Mouse (Mus musculus) left cerebral cortex, postnatal 36 days (tissue): ENCODE results near the gene Tmem259. TPM values are rescaled to one million over a fixed set of nuclear protein-coding genes. Genes with fewer than 3 reads are reported as not detected.

Source experiments
- DNase-seq, 2 experiments: peaks; one replicate each; pipeline ENCODE4 v3.0.0; 2021 to 2022; ENCODE audit warnings: low spot score in 2 of 2, mixed read lengths in 1 of 2
- intact Hi-C: fragments of 180-260 bp; cut with DNase I; formaldehyde crosslinking; loops from one replicate; pipeline ENCODE4 v1.15.1; 2025
- total RNA-seq, 2 experiments: library from RNA; stranded (reverse); gene quantifications; 2 replicates each; pipeline ENCODE4 v1.2.3; 2021

Tmem259 gene
- total RNA-seq, result 100 to 1,000 TPM; 122 TPM

DNA sequence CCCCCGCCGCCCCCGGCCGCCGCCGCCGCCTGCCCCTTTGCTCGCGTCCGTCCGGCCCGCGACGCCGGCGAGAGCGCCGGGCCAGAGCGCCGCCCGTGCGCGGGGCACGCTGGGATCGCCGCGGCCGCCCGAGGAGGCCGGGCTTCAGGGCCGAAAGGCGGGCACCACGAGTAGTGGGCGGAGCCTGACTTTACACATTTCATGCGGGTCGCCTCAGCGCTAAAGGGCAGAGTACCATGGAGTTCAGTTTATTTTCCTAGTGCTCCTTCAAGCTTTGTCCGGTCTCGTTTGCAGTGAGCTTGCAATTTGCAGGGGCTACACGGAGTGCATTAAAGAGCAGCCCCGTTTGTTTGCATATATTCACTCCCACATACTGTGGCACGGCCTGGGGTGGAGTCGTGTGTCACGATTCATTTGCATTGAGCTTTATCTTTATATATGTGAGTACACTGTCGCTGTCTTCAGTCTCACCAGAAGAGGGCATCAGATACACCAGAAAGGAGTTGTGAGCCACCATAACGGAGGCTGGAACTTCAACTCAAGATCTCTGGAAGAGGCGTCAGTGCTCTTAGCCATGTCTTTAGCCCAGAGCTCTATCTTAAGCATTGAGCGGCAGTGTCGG lies at the start of gene Tmem259:
Gene Tmem259 (minus strand): TSS at position 136 of the 622 bp plus-strand sequence.
- intact Hi-C loops, result loop anchor here (1.0 to 2.0 kb wide), 3 partner anchors 54 to 158 kb away; partner anchors contain the start of genes Polr2e and Stk11
- DNase-seq, result peak; percentile 86 to 89

DNA sequence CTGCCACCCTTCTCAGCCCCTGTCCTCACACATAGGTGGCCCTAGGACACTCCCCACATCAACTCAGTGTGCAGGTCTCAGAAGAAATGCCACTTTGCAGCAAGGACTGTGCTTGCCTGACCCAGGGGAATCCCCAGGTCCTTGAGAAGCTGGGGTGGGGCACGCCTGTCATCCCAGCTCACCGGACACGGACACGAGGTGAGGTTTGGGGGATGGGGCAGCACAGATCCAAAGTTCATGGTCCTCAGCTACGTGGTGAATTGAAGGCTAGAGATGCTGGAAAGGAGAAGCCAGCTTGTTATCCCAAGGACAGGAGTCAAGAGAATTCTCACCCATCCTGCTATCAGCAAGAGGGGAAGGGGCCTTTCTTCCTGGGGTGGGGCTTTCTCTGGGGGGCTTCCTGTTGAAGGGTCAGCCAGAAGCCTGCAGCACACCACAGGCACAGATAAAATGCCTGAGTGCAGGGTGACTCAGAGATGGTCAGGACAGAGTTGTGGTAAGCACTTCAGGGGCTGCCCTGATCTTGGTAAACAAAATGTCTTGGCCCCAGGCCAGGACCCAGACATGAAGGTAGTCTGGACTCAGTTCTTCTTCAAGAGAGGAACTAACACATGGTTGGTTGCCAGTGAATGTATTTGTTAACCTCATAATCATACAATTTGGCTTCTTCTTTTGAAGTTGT lies 48.8 kb upstream of the Tmem259 start:
- intact Hi-C loops, result no loop called here

DNA sequence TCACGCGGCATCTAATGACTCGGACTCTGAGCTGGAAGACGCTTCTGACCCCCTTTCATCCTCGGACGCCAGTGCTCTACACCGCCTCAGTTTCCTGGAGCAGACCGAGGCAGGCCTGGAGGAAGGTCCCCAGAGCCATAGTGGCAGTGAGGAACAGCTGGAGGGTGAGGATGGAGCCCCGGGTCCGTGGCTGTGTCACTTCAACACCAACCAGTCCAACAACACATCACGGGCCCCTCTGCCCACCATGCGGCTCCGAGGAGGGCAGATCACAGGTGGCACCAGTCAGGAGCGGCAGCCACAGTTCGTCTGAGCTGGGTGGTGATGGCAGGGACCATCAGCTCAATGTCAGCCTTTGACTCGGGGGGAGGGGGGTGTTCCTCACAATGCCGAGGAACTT lies 46.6 kb upstream of the Tmem259 start:
- DNase-seq, result no peak

More for the DNA sequence above, 48.8 kb upstream of the Tmem259 start:
- DNase-seq, result no peak

DNA sequence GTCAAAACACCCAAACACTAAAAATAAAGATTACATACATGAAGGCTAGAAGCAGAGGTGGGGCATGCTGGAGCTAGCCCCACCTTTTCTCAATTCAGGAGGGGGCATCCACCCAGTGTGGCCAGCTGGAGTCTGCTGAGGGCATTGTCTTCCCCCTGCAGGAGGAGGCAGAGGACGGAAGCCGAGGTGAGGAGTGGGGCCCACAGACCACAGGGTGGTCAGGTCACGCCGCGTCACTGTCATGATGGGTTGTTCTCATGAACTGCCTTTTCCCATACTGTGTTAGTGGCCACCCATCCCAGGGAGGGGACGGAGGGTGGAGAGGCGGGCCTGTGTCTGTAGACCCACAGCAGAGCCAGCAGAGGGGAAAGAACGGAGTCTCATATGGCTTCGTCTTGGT lies 46.1 kb upstream of the Tmem259 start:
- DNase-seq, result no peak
- intact Hi-C loops, result no loop called here

More for the DNA sequence above, 46.6 kb upstream of the Tmem259 start:
- intact Hi-C loops, result no loop called here

DNA sequence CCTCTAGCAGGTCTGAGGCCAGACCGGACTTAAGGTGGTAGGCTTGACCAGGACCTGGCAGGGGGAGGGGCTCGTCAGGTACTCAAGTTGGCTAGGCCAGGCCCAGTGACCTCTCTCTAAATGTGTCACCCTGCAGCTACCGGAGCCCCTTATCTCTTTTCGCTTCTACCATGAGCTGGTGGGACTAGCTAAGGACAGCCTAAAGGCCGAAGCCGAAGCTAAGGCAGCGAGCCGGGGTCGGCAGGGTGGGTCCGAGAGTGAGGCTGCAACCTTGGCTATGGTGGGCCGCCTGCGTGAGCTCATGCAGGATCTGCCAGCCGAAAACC lies 44.4 kb upstream of the Tmem259 start:
- intact Hi-C loops, result no loop called here
- no peak for DNase-seq

DNA sequence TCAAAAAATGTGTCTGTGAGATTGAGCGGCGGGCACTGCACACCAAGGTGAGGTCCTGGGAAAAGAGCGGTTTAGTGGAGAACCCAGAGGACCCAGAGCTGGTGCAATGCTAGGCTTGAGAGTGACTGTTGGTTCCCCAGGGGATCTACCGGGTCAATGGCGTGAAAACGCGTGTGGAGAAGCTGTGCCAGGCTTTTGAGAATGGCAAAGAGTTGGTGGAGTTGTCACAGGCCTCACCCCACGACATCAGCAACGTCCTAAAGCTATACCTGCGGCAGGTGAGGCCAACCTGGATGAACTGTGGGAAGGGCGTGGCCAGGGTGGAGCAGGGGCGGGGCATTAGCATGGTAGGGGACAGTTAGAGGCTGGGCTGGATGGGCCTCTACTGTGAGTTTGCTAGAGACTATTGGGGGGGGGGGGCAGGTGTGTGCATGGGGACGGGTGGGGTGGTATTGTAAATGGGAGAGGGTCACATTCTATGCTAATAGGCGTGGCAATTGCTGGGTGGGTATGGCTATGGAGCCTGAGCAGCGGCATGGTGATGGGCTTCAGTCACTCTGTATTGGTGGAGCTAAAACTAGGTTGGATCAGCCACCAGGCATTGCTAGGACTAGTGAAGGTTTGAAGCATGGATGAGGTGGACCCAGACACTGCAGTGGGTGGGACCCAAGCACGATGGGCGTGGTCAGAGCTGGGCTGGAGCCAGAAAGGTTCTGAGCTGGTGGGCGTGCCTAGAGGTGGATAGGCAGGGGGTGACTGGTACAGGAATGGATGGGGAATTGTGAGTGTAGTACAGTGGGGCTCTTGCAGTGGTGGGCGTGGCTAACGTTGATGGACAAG lies 43.8 kb upstream of the Tmem259 start:
- intact Hi-C loops, result no loop called here

DNA sequence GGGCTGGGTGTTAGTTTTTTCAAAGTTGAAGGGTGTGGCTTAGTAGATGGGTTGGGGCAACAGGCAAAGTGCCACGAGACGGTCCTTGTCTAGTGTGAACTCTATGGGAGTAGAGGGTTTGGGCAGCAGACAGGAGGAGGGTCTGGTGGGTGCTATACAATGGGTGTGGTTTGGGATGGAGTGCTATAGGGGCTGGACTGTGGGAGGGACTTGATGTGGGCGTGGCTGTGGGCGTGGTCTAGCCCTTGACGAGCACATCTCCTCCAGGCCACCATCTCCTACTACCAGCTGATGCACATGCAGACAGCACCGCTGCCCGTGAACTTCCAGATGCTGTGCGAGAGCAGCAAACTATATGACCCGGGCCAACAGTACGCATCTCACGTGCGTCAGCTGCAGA lies 41.8 kb upstream of the Tmem259 start:
- DNase-seq, result no peak
- intact Hi-C loops, result no loop called here

More for the DNA sequence above, 43.8 kb upstream of the Tmem259 start:
- no peak for DNase-seq

DNA sequence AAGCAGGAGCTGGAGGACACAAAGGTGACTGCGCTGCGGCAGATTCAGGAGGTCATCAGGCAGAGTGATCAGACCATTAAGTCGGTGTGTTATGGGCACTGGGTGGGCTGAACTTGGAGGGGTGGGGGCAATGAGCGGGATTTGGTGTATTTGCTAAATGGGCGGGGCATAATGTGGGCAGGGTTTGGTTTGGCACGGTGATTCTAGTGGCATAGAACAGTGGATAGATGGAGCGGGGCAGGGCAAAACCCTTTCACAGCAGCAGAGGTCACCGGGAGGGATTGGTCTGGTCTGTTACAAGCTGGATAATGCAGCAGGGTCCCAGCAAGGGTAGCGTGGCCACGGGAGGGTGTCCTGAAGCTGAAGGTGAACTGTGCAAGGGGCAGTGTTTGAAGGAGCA lies 41.3 kb upstream of the Tmem259 start:
- intact Hi-C loops, result no loop called here
- no peak for DNase-seq

DNA sequence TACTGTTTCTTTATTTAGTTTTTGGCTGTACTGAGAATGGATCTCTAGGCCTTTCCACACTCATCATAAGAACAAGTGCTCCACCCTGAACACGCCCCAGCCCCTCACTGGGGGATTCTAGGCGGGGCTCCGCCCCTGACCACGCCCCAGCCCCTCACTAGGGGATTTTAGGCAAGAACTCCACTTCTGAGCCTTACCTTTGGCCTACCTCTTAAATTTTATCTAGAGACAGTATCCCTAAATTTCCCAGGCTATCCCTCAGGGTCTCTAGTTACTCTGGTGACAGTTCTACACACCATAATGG lies 40.9 kb upstream of the Tmem259 start:
- no peak for DNase-seq

DNA sequence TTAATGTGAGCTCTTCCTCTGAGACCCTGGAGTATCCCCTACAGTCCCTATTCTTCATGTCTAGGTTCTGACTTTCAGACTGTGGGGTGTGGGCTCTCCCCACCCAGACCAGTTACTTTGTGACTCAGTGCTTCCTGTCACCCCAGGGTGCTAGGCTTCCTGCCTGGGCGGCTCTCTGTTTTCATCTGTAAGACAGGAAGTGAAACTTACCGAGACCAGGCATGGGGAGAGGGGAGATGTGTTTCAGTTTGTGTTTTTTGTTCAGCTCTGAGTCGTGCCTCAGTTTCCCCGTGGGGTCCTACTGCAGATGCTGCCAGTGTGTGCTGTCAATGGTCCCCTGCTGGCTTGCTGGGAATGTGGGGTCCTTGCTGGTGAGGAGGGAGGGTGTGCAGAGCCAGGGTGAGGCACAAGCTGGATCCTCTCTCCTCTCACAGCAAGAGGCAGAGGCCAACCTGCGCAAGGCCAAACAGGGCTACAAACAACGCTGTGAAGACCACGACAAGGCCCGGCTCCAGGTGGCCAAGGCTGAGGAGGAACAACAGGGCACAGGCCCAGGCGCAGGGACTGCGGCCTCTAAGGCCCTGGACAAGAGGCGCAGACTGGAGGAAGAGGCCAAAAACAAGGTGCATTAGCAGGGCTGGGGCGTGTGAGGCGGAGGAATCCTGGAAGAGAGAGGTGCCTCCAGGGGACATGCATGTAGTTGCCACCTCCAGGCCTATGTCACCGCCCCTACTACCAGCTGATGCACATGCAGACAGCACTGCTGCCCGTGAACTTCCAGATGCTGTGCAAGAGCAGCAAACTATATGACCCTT lies 40.3 kb upstream of the Tmem259 start:
- DNase-seq, result no peak

More for the DNA sequence above, 40.9 kb upstream of the Tmem259 start:
- intact Hi-C loops, result no loop called here

DNA sequence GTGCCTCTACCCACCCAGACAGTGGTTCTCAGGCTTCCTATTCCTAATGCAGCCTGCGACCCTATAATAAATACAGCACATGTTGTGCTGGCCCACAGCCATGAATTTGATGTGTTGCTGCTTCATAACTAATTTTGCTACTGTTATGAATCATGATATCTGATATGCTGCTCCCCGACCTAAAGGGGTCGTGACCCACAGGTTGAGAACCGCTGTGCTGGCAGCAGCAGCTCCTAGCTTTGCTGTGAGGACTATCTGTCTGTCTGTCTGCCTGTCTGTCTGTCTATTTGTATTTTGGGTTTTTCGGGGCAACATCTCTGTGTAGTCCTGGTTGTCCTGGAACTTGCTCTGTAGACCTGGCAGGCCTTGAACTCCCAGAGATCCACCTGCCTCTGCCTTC lies 39.6 kb upstream of the Tmem259 start:
- intact Hi-C loops, result no loop called here
- DNase-seq, result no peak

More for the DNA sequence above, 40.3 kb upstream of the Tmem259 start:
- intact Hi-C loops, result no loop called here

DNA sequence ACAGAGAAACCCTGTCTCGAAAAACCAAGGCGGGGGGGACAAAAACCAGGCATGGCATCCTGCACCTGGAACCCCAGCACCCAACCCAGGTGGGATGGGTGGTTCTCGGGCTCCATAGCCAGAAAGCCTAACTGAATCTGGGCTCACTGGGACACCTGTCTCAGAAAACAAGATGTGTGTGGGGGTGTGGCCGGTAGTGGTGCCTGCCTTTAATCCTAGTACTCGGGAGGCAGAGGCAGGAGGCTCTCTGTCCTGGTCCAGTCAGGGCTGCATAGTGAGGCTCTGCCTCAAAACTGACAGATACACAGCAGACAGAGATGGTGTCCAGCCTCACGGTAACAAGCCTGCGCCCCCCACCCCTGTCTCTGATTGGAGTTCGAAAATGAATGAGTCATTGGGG lies 38.7 kb upstream of the Tmem259 start:
- intact Hi-C loops, result no loop called here

DNA sequence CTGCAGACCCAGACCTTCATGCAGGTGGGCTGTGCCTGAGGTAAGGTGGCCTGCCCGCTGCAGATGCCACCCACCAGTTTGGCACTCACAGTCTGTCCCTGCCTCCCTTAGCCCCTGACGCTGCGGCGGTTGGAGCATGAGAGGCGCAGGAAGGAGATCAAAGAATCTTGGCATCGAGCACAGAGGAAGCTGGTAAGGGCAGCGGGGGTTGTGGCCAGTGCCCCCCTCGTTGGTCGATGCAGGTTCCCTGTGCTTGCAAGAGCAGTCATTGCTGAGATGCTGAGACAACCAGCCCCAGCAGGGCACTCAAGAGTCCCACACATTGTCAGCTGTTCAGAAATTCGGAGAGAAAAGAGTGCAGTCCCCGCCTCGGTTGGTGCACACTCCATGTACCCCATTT lies 38.0 kb upstream of the Tmem259 start:
- intact Hi-C loops, result no loop called here
- no peak for DNase-seq

More for the DNA sequence above, 38.7 kb upstream of the Tmem259 start:
- DNase-seq, result no peak

DNA sequence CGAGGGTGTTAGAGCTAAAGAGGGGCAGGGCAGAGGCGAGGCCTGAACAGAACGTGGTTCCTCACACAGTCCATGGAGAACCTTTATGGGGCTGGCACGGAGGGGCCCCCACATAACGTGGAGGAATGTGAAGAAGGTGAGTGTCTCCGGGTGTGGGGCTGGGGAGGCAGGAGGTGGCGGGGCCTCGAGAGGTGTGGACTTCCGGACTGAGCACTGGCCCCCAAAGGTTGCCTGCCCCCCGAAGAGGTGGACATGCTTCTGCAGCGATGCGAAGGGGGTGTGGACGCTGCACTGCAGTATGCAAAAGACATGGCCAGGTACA lies 37.2 kb upstream of the Tmem259 start:
- intact Hi-C loops, result no loop called here
- DNase-seq, result no peak

DNA sequence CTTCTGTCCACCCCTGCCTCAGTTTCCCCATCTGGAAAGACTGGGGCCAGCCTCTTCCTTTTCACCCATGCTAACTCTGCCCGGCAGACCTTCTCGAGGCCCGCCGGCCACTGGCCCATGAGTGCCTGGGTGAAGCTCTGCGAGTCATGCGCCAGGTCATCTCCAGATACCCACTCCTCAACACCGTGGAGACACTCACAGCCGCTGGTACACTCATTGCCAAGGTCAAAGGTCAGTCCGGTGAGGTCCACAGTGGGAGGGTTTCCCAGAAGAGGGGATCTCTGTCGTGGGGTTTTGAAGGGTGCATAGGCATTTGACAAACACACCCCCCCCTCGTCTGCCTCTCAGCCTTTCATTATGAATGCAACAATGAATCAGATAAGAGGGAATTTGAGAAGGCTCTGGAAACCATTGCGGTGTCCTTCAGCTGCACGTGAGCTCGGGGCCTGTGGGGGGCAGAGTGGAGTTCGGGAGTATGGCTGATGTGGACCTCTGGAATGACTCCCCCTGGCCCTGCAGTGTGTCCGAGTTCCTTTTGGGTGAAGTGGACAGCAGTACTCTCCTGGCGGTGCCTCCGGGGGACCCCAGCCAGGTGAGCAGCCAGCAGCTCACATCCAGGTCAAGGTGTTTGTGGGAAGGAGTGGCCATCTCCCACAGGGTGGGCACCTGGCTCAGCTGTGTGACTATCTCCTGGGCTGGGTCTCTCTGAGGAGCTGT lies 36.6 kb upstream of the Tmem259 start:
- no peak for DNase-seq

DNA sequence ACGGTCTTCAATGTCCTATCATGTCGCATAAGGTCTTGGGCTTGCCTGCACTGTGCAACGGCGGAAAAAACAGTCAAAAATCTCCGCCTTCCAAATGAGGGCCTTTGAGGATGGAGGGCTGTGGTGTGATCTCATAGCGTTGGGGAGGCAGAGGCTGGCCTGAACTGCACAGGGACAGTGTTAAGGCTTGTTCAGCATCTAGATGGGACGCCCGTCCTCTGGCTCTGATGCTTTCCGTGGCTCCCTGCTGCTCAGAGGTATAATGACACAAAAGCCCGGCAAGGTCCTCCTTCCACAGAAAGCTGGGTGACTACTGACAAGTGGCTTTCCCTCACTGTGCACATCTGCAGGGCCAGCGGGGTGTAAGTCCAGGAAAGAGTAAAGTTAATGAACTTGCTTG lies 36.1 kb upstream of the Tmem259 start:
- no peak for DNase-seq
- intact Hi-C loops, result no loop called here

More for the DNA sequence above, 36.6 kb upstream of the Tmem259 start:
- intact Hi-C loops, result no loop called here

DNA sequence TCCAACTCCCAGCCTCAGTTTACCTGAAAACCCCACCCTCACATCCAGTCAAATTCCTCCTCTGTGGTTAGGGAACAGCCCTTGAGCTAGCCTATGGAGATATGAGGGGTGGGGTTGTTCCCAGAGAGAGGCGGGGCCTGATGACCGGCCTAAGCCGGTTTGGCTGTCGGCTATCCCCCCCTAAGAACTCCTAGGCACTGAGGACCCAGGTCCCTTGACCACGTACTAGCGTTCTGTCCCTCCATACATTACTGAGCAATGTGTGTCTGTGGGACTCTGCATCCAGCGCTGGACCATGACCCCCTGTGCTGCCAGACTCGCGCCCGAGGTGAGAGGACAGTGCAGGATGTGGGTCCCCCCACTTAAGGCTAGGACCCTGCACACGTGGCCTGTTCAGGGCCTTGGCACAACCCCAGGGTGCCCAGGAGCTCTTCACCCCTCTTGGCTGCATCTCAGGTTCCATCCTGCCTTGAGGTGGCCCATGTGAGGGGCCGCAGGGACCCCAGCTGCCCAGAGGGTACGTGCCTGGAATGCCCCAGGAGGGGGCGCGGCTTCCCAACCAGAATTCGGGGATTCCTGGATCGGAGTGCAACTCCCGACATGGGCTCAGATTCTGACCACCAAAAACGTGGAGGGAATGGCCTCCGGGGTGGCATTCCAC lies 35.5 kb upstream of the Tmem259 start:
- intact Hi-C loops, result no loop called here
- no peak for DNase-seq

DNA sequence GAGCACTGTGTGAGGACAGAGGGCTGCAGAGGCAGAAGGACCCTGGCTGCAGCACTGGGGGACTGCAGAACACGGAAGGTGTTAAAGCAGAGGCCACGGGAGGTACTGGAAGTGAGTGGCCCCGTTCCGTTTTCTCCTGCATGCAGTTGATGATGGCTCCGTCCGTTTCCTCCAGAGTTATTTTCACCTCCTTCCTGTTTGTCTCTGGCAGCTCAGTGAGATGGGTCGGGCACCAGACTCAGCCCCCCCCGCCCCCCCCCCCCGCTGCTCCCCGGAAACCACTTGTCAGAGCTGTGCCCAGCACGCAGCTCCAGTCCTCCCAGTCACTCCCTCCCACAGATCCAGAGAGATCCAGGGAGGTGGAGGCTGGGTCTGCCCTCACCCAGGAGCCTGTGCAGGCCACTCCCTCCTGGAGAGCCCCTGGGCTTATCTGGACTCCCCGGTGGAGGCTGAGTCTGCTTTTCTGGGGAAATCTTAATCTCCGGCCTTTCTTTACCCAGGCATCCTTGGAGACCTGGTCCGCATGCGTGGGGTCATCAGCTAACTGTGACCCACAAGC lies 34.7 kb upstream of the Tmem259 start:
- intact Hi-C loops, result no loop called here
- no peak for DNase-seq

DNA sequence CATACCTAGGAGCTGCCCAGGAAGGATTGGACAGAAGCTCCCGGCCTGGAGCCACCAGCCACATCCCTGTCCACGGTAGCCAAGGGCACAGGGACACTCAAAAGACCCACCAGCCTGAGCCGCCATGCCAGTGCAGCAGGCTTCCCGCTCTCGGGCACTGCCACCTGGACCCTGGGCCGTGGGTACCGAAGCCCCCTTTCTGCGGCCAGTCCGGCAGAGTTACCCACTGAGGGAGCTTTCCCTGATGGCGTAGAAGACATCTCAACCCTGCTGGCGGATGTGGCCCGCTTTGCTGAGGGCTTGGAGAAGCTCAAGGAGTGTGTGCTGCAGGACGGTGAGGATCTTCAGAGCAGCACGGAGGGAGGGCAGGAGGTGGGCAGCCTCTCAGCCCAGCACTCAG lies 33.6 kb upstream of the Tmem259 start:
- DNase-seq, result no peak
- intact Hi-C loops, result no loop called here
